Mouse (Mus musculus) olfactory bulb, adult 2 months (tissue): Measurements from ENCODE around the gene Xbp1.

ENCODE experiments used
- CTCF ChIP-seq: fragments of 200-500 bp; IDR thresholded peaks from 2 replicates; pipeline ENCODE4 v1.5.1; 2012; ENCODE audit warnings: low read depth, mild to moderate bottlenecking, low read length, moderate library complexity; ENCODE audit not compliant: insufficient read depth
- POLR2A ChIP-seq: fragments of 200-500 bp; IDR thresholded peaks from 2 replicates; pipeline ENCODE4 v1.6.1; 2012; ENCODE audit warnings: mild to moderate bottlenecking, low read depth, low read length, moderate library complexity; ENCODE audit not compliant: insufficient read depth

- no peak for TF ChIP-seq CTCF
- no peak for TF ChIP-seq POLR2A
Measured at GRCm38 (mm10) chr11:5515655-5516054, 4.8 kb upstream of the Xbp1 start.
